In the genomic region with DNA sequence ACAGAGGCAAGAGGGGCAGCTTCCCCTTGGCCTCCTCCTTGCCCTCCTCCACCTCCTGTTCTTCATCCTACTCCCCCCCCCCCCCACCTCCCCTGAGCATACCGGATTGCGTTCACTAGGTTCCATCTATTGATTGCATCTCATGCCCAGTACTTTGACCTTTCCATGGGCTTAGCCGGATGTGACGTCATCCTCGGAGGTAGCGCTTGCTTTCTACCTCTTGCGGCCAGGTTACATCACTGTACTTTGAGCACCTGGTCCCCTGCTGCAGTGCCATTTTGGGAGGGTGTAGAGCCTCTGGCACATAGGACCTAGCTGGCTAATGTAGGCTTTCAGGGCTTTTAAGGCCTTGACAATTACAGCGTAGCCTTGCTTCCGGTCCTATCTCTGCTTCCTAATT, we compare ENCODE assay signal across 22 mouse cellular contexts.
"Had no signal": no experiment of that assay in that cellular context is flagged by ENCODE, and none has a peak within 500 bp of the region (broad histone marks: within the 10 kb centered on the region; RNA-seq: fewer than 3 reads in every experiment).

No protein-coding gene starts in this region.

- H3K9ac ChIP-seq: intestine, embryonic 15.5 days; kidney, embryonic 15.5 days; limb, embryonic 12.5 days; limb, embryonic 15.5 days; liver, embryonic 15.5 days; midbrain, embryonic 12.5 days; neural tube, embryonic 13.5 days; stomach, embryonic 15.5 days had no signal

- H3K9me3 ChIP-seq: intestine, embryonic 15.5 days; kidney, embryonic 15.5 days; limb, embryonic 12.5 days; limb, embryonic 15.5 days; liver, embryonic 15.5 days; midbrain, embryonic 12.5 days; neural tube, embryonic 13.5 days; stomach, embryonic 15.5 days had no signal

- H3K27ac ChIP-seq: intestine, embryonic 15.5 days; kidney, embryonic 15.5 days; limb, embryonic 12.5 days; limb, embryonic 15.5 days; liver, embryonic 15.5 days; midbrain, embryonic 12.5 days; neural tube, embryonic 13.5 days; stomach, embryonic 15.5 days had no signal

- H3K4me3 ChIP-seq: intestine, embryonic 15.5 days; kidney, embryonic 15.5 days; limb, embryonic 12.5 days; limb, embryonic 15.5 days; liver, embryonic 15.5 days; midbrain, embryonic 12.5 days; myocyte; neural tube, embryonic 13.5 days; stomach, embryonic 15.5 days had no signal

- H3K4me2 ChIP-seq: intestine, embryonic 15.5 days; kidney, embryonic 15.5 days; limb, embryonic 12.5 days; limb, embryonic 15.5 days; liver, embryonic 15.5 days; midbrain, embryonic 12.5 days; neural tube, embryonic 13.5 days; stomach, embryonic 15.5 days had no signal

- H3K27me3 ChIP-seq: intestine, embryonic 15.5 days; kidney, embryonic 15.5 days; limb, embryonic 12.5 days; limb, embryonic 15.5 days; liver, embryonic 15.5 days; neural tube, embryonic 13.5 days; stomach, embryonic 15.5 days had no signal

- H3K36me3 ChIP-seq: intestine, embryonic 15.5 days; kidney, embryonic 15.5 days; limb, embryonic 12.5 days; limb, embryonic 15.5 days; liver, embryonic 15.5 days; midbrain, embryonic 12.5 days; neural tube, embryonic 13.5 days; stomach, embryonic 15.5 days had no signal

- ATAC-seq: intestine, embryonic 15.5 days; midbrain, embryonic 16.5 days had no signal

- DNase-seq: kidney, adult 11 months; kidney, adult 8-10 months; kidney, postnatal 10 days; kidney, postnatal 36 days; left cerebral cortex, postnatal 4 days; lung, adult 2 months; lung, postnatal 14 days; lung, postnatal 4 days; retina, postnatal 1 day; right cerebral cortex, postnatal 25 days; spleen, adult 18-20 months; thymus, postnatal 25 days had no signal
